Mouse (Mus musculus) mature B cell (primary cell): Measurements from ENCODE around the gene Ppm1b.
"Not testable (repeated sequence)": the region's sequence is repeated elsewhere in the genome, so short reads cannot be mapped to it uniquely, and the experiment has no call there.

ENCODE experiments used
- in situ Hi-C: fragments of 300-500 bp; cut with MboI; formaldehyde crosslinking; loops from 2 replicates; pipeline ENCODE4 v1.14.3; 2019

Ppm1b gene

GRCm38 (mm10) chr17:84956441-84956840, at the start of gene Ppm1b:
Ppm1b (plus strand) TSS chr17:84956741.
- in situ Hi-C loops: loop anchor here (10.0 kb wide), 1 partner anchor 138 kb away; the partner anchor contains the start of genes Camkmt and Prepl

GRCm38 (mm10) chr17:84921666-84922376, 34.7 kb upstream of the Ppm1b start:
- in situ Hi-C loops: no loop called here

- in situ Hi-C loops: no loop called here
Observed at GRCm38 (mm10) chr17:84924779-84925178, 31.8 kb upstream of the Ppm1b start.

GRCm38 (mm10) chr17:84926233-84926632, 30.3 kb upstream of the Ppm1b start:
- in situ Hi-C loops: no loop called here

- in situ Hi-C loops: no loop called here
Observed at GRCm38 (mm10) chr17:84927580-84927979, 29.0 kb upstream of the Ppm1b start.

DNA sequence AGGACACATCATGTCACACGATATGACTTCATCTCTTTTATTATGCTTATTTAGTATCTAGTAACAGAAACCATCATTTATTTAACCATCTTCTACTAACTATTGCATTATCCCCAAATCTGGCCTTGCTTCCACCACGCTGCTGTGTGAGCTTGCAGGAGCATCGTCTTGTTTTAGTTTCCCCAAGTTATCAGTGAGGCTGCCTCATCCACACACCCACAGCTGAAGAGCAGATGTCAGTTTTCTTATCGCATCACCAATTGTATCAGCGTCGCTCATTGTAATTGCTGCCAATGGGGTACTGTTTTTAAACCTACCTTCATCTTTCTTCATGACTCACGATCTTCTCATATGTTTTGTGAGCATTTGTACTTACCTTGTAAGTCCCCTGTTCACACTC, 23.6 kb upstream of the Ppm1b start:
- in situ Hi-C loops: no loop called here

DNA sequence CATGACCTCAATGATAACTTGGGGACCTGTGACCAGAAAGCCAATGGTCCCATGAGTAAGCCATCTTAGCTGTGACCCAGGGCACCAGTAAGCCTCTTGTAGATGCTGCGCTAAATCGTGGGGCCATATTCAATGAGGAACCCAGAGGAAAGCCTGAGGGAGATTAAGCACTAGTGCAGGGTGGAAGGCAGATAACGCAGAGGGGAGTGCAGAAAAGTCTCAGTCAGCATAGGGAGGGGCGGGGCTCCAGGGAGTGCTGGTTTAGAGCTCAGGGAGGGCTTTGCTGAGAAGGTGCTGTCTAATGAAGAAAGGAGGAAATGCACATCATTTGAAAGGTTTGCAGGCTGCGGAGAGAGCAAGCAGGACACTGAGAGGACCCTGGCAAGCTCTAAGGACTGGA, 22.6 kb upstream of the Ppm1b start:
- in situ Hi-C loops: no loop called here

- in situ Hi-C loops: not testable (repeated sequence)
Observed at GRCm38 (mm10) chr17:84935620-84936019, 20.9 kb upstream of the Ppm1b start.

GRCm38 (mm10) chr17:84936301-84936700, 20.2 kb upstream of the Ppm1b start:
- in situ Hi-C loops: no loop called here

DNA sequence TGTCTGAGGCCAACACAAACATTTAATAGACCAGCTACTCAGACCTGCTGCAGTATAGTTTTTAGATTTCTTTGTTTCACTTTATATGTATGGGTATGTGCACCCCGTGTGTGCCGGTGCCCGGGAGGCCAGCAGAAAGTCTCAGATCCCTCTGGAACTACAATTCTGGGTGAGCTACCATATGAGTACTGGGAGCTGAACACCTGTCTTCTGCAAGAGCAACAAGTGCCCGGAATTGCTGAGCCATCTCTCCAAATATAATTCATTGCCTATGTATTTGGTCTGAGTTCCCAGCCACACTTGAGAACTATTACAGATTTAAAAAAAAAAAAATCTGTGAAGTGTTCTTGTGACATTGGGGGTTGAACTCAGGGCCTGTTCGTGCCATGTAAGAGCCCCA, 19.7 kb upstream of the Ppm1b start:
- in situ Hi-C loops: no loop called here

DNA sequence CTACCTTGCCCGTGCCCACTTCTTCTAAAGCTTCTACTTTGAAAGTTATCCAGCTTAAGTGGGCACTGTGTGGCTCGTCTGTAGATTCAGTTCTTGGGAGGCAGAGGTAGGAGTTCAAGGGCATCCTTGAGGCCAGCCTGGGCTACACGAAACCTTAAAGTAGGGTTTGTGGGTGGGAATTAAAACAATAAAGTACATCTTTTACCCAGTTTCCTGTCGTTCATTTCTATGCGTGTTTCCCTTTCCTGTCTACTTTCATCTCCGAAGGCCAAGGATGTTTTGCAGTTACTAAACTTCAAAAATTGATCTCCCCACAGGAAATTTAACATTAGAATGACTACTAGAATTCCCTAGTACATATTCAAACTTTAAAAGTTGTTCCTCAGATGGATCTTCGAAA, 19.3 kb upstream of the Ppm1b start:
- in situ Hi-C loops: no loop called here

DNA sequence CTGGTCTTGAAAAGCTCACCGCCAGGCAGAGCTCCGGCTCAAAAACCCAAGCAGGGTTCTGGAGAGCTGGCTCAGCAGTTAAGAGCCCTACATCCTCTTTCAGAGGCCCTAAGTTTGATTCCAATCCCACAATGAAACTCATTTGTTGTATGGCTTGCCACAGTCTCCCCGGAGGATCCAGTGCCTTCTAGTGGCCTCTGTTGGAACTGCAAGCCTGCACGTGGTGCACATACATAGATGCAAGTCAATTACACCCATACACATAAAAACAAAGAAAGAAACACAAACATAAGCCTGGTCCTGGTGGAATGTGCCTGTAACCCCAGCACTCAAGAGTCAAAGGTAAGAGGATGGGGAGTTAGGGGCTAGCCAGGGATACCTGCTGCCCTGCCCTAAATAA, 18.3 kb upstream of the Ppm1b start:
- in situ Hi-C loops: no loop called here

GRCm38 (mm10) chr17:84940017-84940731, 16.4 kb upstream of the Ppm1b start:
- in situ Hi-C loops: no loop called here

- in situ Hi-C loops: no loop called here
Observed at GRCm38 (mm10) chr17:84941291-84941868, 15.2 kb upstream of the Ppm1b start.

DNA sequence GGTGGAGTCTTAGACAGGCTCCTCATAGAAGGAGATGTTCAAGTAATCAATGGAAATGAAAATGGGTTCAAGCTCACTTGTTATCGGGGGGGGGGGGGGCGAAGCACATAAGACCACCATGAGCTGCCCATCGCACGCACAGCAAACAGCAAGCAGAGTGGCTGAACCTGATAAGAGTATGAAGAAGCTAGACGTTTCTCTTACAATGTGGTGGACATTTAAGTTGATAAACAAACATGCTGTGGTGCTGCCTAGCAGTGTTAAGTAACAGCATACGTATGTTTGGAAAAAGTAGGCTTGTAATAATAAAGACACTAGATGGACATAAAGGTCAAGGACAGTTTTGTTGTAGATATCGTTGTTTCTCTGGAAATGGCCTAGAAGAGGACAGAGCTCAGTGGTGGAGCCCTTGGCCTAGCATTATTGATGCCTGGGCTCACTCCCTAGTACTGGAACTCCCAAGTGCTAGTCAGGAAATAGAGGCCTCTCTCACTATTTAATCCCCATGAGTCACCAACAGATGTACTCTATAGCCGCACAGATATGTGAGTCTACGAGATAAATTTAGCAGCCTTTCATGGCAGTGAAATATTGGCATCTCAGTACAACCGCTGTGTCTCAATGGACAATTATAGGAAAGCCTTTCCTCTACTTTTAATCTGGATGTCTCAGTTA, 14.0 kb upstream of the Ppm1b start:
- in situ Hi-C loops: no loop called here

- in situ Hi-C loops: no loop called here
Observed at GRCm38 (mm10) chr17:84943033-84943393, 13.5 kb upstream of the Ppm1b start.

DNA sequence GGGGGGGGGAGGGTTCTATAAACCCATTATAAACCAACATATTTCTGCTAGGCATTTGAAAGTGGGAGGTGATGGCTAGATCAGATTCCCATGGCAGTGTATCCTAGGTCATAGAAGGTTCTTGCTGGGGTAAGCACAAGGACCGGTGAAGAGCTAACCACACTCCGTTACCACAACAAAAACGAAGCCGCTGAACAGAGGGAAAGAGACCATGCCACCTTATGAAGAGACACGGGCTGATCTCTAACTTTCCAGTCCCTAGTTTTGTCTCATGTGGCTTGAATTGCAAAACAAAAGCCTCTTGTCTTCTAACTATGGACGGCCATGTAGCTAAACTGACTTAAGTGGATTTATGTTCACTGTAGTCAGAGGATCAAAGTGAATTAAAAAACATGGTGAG, 12.2 kb upstream of the Ppm1b start:
- in situ Hi-C loops: no loop called here

- in situ Hi-C loops: loop anchor here (10.0 kb wide), 1 partner anchor 142 kb away; the partner anchor contains the start of genes Camkmt and Prepl
Observed at GRCm38 (mm10) chr17:84952521-84952920, 4.0 kb upstream of the Ppm1b start.

DNA sequence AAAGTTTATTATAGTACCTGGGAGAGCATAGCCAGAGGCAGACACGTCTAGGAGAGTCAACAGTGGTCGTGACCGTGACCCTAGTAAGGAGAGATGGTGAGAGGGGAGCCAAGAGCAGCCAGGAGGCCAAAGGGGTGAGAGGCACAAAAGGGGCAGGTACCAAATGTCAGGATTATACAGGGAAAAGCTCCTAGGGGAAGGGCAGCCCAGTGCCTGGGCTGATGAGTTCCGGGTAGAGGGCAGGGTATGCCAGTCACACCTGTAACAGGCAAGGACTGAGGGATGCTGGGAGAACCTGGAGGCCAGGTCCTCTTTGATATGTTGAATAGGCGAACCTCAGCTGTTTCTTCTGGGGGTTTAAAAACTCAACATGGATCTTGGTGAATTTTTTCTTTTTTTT, 2.8 kb upstream of the Ppm1b start:
- in situ Hi-C loops: loop anchor here (10.0 kb wide), 1 partner anchor 141 kb away; the partner anchor contains the start of genes Camkmt and Prepl

DNA sequence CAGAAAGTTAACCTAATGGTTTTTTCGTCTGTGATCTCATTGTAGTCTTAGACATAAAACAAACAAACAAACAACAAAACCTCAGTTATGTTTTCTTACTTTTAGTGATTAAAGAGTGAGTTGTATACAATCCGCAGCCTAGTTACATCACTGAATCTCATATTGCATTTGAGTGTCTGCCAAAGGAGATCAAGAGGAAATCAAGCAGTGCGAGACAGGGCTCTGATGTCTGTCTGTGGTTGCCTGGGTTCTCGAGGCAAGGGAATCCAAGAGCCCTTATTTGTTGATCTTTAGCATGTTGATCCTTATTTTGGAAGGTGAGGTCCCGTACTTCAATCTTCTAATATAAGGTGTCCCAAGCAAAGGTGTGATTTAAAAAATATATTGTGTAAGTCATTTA, 1.7 kb upstream of the Ppm1b start:
- in situ Hi-C loops: loop anchor here (10.0 kb wide), 1 partner anchor 140 kb away; the partner anchor contains the start of genes Camkmt and Prepl

DNA sequence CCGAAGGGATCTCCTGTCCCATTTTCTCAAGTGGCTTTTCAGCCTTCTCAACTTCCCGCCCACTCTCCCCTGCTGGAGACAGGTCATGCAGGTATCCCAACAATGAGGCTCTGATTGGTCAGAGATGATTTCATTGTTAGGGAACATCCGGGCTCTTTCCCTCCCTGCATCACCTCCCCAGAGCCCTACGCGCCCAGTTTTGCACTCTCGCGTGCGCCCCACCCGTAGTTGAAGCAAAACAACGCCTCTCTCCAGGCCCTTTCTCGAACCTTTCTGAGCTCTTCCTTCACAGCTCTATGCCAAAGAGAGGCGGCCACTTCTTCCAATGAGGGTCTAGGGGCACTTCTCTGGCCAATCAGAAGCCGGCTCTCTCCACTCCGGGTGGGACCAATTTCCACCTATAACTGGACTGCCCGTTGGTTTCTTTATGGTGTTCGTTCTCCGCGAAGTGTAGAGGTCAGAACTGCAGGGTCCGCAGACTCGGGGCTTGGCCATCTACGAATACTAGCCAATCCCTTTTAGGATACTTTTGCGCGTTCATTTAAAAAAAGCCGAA, 468 bp downstream of the Ppm1b start:
- in situ Hi-C loops: loop anchor here (10.0 kb wide), 1 partner anchor 138 kb away; the partner anchor contains the start of genes Camkmt and Prepl
